Mouse (Mus musculus) myocyte (in vitro differentiated cells): ENCODE measurements around the gene 4930451I11Rik.
A peak's percentile ranks its signal among the peaks of the same experiment; 100 is the strongest.

Experiments used
- CEBPB ChIP-seq: IDR thresholded peaks from 2 replicates; pipeline ENCODE4 v1.6.1; 2011; ENCODE audit warnings: mild to moderate bottlenecking, moderate library complexity; ENCODE audit not compliant: poor library complexity, insufficient read depth, severe bottlenecking
- E2F4 ChIP-seq: IDR thresholded peaks from one replicate; pipeline ENCODE4 v1.6.1; 2011; ENCODE audit warnings: mild to moderate bottlenecking, control low read depth, moderate library complexity; ENCODE audit not compliant: insufficient read depth
- MAX ChIP-seq: IDR thresholded peaks from one replicate; pipeline ENCODE4 v1.6.1; 2011; ENCODE audit warnings: low read depth, mild to moderate bottlenecking, control low read depth
- MYOG ChIP-seq, 3 experiments: IDR thresholded peaks; one replicate each; pipeline ENCODE4 v1.6.1; 2011; ENCODE audit warnings: control low read depth in 2 of 3, low read depth in 2 of 3, mild to moderate bottlenecking in 2 of 3; ENCODE audit not compliant: insufficient read length in 2 of 3, control insufficient read depth in 1 of 3, insufficient read depth in 1 of 3
- POLR2A ChIP-seq: IDR thresholded peaks from one replicate; pipeline ENCODE4 v1.6.1; 2011; ENCODE audit warnings: low read depth, mild to moderate bottlenecking, control low read depth, moderate library complexity; ENCODE audit not compliant: insufficient read length
- REST ChIP-seq: IDR thresholded peaks from one replicate; pipeline ENCODE4 v1.6.1; 2011; ENCODE audit warnings: mild to moderate bottlenecking, control low read depth, moderate library complexity; ENCODE audit not compliant: insufficient read depth, insufficient read length
- TCF12 ChIP-seq: IDR thresholded peaks from one replicate; pipeline ENCODE4 v1.6.1; 2011; ENCODE audit warnings: mild to moderate bottlenecking, control low read depth; ENCODE audit not compliant: poor library complexity, insufficient read depth, severe bottlenecking
- TCF3 ChIP-seq: IDR thresholded peaks from one replicate; pipeline ENCODE4 v1.6.1; 2011; ENCODE audit warnings: low read depth, control low read depth; ENCODE audit not compliant: insufficient read length
- USF1 ChIP-seq: IDR thresholded peaks from one replicate; pipeline ENCODE4 v1.6.1; 2011; ENCODE audit warnings: low read depth, mild to moderate bottlenecking, control low read depth, moderate library complexity

GRCm38 (mm10) chr7:126825403-126825802, 6.0 kb downstream of the 4930451I11Rik start:
- TF ChIP-seq POLR2A (no peak), E2F4 (no peak), REST (peak; percentile 86), USF1 (no peak), MAX (no peak), CEBPB (no peak), TCF12 (no peak), MYOG (IDR thresholded peaks at IDR 0.05; ENCODE audit: control insufficient read depth in 1 of 3, insufficient read depth in 1 of 3, insufficient read length in 2 of 3, low read depth in 2 of 3) (no peak), TCF3 (no peak)
